Mouse (Mus musculus) C2C12 (cell line): ENCODE data around the gene Fam19a5.

Experiments
- CTCF ChIP-seq: IDR thresholded peaks from one replicate; pipeline ENCODE4 v1.5.1; 2011; ENCODE audit not compliant: control insufficient read depth, insufficient read depth, insufficient read length
- FOSL1 ChIP-seq: IDR thresholded peaks from one replicate; pipeline ENCODE4 v1.8.0; 2011; ENCODE audit warnings: mild to moderate bottlenecking, low read length; ENCODE audit not compliant: poor library complexity, insufficient read depth, severe bottlenecking

- no peak for TF ChIP-seq CTCF
- TF ChIP-seq FOSL1: no peak
Observed at GRCm38 (mm10) chr15:87596731-87597130, 52.6 kb downstream of the Fam19a5 start.
